Mouse (Mus musculus) kidney, embryonic 16.5 days (tissue): ENCODE measurements at regions not wholly inside any gene's neighbourhood (a gene's known extent, or its start where the extent isn't known, plus 50 kb on each side); places are given as distances from the start of the nearest gene placed in this dataset.
"Not testable (repeated sequence)": the region's sequence is repeated elsewhere in the genome, so short reads cannot be mapped to it uniquely, and the experiment has no call there.

ENCODE experiments used
- ATAC-seq: fragments of 200-750 bp; cut with Nextera tagmentation; 2 replicates; pipeline ENCODE4 v1.8.0; 2017; ENCODE audit warnings: moderate TSS enrichment; ENCODE audit not compliant: low FRiP score, low TSS enrichment
- H3K27ac ChIP-seq: fragments of 300-500 bp; sonication (generic); 2 replicates; pipeline ENCODE4 v1.5.1; 2014; ENCODE audit warnings: low read length
- H3K27me3 ChIP-seq: fragments of 300-500 bp; sonication (generic); 2 replicates; pipeline ENCODE4 v1.6.1; 2014; ENCODE audit warnings: low read length, control low read depth, mixed read lengths; ENCODE audit not compliant: insufficient read depth
- H3K36me3 ChIP-seq: fragments of 300-500 bp; sonication (generic); 2 replicates; pipeline ENCODE4 v1.6.1; 2014; ENCODE audit warnings: low read length, control low read depth, mixed read lengths; ENCODE audit not compliant: insufficient read depth
- H3K4me1 ChIP-seq: fragments of 300-500 bp; sonication (generic); 2 replicates; pipeline ENCODE4 v1.6.1; 2014; ENCODE audit warnings: low read length, control low read depth, mixed read lengths; ENCODE audit not compliant: insufficient read depth
- H3K4me2 ChIP-seq: fragments of 300-500 bp; sonication (generic); replicated peaks from 2 replicates; pipeline ENCODE4 v1.6.1; 2014; ENCODE audit warnings: low read depth, low read length
- H3K4me3 ChIP-seq: fragments of 300-500 bp; sonication (generic); 2 replicates; pipeline ENCODE4 v1.5.1; 2014; ENCODE audit warnings: mild to moderate bottlenecking, low read length
- H3K9ac ChIP-seq: fragments of 300-500 bp; sonication (generic); replicated peaks from 2 replicates; pipeline ENCODE4 v1.6.1; 2014; ENCODE audit warnings: low read length
- H3K9me3 ChIP-seq: fragments of 300-500 bp; sonication (generic); 2 replicates; pipeline ENCODE4 v1.6.1; 2016; ENCODE audit warnings: low read length, control low read depth
- WGBS: fragments of 180-500 bp; shearing (Covaris S2); extraction: QIAGEN DNeasy Blood & Tissue Kit; methylation state at CpG from one replicate; pipeline ENCODE4 v1.1.7; 2014; 5-methylcytosine and 5-hydroxymethylcytosine counted together

- H3K4me1 ChIP-seq = no peaks in the 10 kb centered on the region
- H3K36me3 ChIP-seq = no peaks in the 10 kb centered on the region
- ATAC-seq = no peak; the same call in 1 of the 2 replicates
- peaks cover 8% of the 10 kb centered on the region; the same call in 1 of the 2 replicates for H3K9me3 ChIP-seq
- H3K4me2 ChIP-seq = no peak overlapping the region
- 80% methylated on average over 14 of the region's 14 CpGs for WGBS
- H3K27ac ChIP-seq = no peak overlapping the region
- no peak overlapping the region for H3K4me3 ChIP-seq
- H3K27me3 ChIP-seq = no peaks in the 10 kb centered on the region
- H3K9ac ChIP-seq = no peak overlapping the region
Observed at GRCm38 (mm10) chr6:37740982-37741889, 129.4 kb upstream of the Trim24 start.

DNA sequence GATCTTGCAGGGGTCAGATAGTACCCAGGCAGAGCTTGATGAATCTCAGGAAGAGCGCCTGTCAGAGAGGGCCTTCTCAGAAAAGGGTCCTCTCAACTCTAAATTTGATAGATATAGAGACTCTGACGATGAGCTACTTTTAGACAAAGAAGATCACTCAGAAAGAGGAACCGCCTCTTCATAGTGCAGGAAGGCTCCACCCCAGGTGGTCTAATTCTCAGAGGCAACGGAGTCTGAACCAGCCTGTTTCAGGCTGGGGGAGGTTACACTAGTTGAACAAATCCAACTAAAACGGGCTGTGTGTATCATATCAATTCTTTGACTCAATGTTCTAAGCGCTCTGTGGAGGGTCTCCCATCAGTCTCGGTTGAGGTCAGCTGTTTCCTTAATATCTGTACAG is 128.7 kb upstream of the Trim24 start:
- 78% methylated on average over 7 of the region's 7 CpGs for WGBS
- H3K9me3 ChIP-seq = peaks cover 15% of the 10 kb centered on the region

DNA sequence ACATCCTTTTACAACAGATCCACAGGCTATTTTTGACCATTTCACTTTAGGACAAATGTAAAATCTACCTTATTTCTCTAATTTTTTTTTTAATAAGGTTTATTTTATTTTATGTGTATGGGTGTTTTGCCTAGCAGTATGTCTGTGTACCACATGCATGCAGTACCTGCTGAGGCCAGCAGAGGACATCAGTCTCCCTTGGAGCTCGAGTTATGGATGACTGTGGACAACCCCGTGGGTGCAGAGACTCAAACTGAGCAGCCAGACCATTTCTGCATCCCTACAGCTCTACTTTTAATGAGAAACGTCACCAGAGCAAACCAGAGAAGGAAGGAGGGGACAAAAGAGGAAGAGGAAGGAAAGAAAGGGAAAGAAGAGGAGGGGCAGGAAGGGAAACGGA is 125.9 kb upstream of the Trim24 start:
- Histone ChIP-seq H3K4me1 (no peaks in the 10 kb centered on the region), H3K4me3 (no peak overlapping the region), H3K9ac (no peak overlapping the region), H3K9me3 (peaks cover 15% of the 10 kb centered on the region), H3K27ac (peak overlapping the region; percentile 51), H3K36me3 (no peaks in the 10 kb centered on the region), H3K4me2 (no peak overlapping the region), H3K27me3 (no peaks in the 10 kb centered on the region)
- WGBS = 58% methylated on average over 4 of the region's 4 CpGs
- no peak for ATAC-seq

More for the DNA sequence above, 128.7 kb upstream of the Trim24 start:
- H3K4me2 ChIP-seq, H3K4me1 ChIP-seq, H3K36me3 ChIP-seq, H3K9ac ChIP-seq, H3K4me3 ChIP-seq, H3K27ac ChIP-seq, H3K27me3 ChIP-seq, ATAC-seq: not testable (repeated sequence)

GRCm38 (mm10) chr6:37745393-37746100 is 125.1 kb upstream of the Trim24 start:
- Histone ChIP-seq H3K4me2 (no peak overlapping the region), H3K27ac (peak overlapping the region; percentile 58), H3K36me3 (no peaks in the 10 kb centered on the region), H3K9ac (no peak overlapping the region), H3K4me1 (no peaks in the 10 kb centered on the region), H3K27me3 (no peaks in the 10 kb centered on the region), H3K9me3 (peaks cover 15% of the 10 kb centered on the region), H3K4me3 (no peak overlapping the region)
- ATAC-seq = peak; percentile 82
- 47% methylated on average over 11 of the region's 11 CpGs for WGBS

- not testable (repeated sequence) for H3K27me3 ChIP-seq, H3K27ac ChIP-seq, H3K4me2 ChIP-seq, H3K4me3 ChIP-seq, ATAC-seq, H3K9ac ChIP-seq, H3K4me1 ChIP-seq, H3K36me3 ChIP-seq
- peaks cover 15% of the 10 kb centered on the region for H3K9me3 ChIP-seq
- 82% methylated on average over 4 of the region's 4 CpGs for WGBS
Observed at GRCm38 (mm10) chr6:37747793-37748192, 122.8 kb upstream of the Trim24 start.

- Histone ChIP-seq H3K9me3 (peaks cover 15% of the 10 kb centered on the region), H3K9ac (no peak overlapping the region), H3K27ac (no peak overlapping the region), H3K4me3 (no peak overlapping the region), H3K36me3 (no peaks in the 10 kb centered on the region), H3K27me3 (no peaks in the 10 kb centered on the region), H3K4me1 (no peaks in the 10 kb centered on the region), H3K4me2 (no peak overlapping the region)
- no peak for ATAC-seq
- WGBS = 70% methylated on average over 8 of the region's 8 CpGs
Observed at GRCm38 (mm10) chr6:37748296-37748980, 122.2 kb upstream of the Trim24 start.

DNA sequence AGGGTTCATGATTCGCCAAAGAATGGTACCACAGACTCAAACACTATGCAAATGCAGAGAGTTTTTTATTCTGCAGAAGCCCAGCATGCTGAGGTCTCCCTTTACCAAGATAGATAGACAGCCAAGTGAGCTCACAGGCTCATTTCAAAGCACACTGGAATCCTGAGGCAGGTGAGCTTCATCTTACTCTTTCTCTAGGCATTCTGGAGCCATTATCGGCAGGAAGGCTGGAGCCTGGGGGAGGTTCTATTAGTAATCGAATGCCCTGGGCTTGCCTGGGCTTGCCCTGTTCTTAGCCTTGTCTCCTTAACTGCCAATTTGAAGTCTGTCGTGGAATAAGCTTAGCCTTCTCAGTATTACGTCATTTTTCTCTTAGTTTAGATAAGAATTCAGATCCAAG is 121.6 kb upstream of the Trim24 start:
- no peaks in the 10 kb centered on the region for H3K27me3 ChIP-seq
- H3K4me3 ChIP-seq = no peak overlapping the region
- peaks cover 15% of the 10 kb centered on the region for H3K9me3 ChIP-seq
- no peak for ATAC-seq
- H3K36me3 ChIP-seq = no peaks in the 10 kb centered on the region
- H3K9ac ChIP-seq = no peak overlapping the region
- no peak overlapping the region for H3K4me2 ChIP-seq
- no peaks in the 10 kb centered on the region for H3K4me1 ChIP-seq
- WGBS = 93% methylated on average over 5 of the region's 5 CpGs
- no peak overlapping the region for H3K27ac ChIP-seq

GRCm38 (mm10) chr6:37750271-37750670 is 120.3 kb upstream of the Trim24 start:
- peaks cover 15% of the 10 kb centered on the region for H3K9me3 ChIP-seq
- no peak overlapping the region for H3K4me2 ChIP-seq
- no peaks in the 10 kb centered on the region for H3K27me3 ChIP-seq
- no peak overlapping the region for H3K4me3 ChIP-seq
- no peak for ATAC-seq
- no peaks in the 10 kb centered on the region for H3K4me1 ChIP-seq
- no peaks in the 10 kb centered on the region for H3K36me3 ChIP-seq
- H3K27ac ChIP-seq = no peak overlapping the region
- 97% methylated on average over 3 of the region's 3 CpGs for WGBS
- H3K9ac ChIP-seq = no peak overlapping the region

DNA sequence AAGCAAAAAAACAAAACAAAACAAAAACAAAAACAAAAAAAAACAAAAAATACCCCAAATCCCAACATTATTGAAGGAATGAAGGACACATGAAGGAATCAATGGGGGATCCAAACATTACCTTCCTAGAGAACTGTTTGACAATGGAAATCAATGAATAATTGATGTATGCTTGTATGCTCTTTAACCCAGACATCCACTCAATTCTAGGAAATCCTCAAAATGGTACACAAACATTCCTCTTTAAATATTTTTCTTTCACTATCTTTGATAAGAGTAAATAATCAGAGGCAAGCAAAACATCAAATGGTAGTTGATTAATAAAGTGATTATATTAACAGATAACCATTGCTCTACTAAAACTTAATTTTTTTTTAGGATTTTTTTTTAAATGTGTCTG is 118.9 kb upstream of the Trim24 start:
- no peak for ATAC-seq
- peaks cover 6% of the 10 kb centered on the region for H3K9me3 ChIP-seq
- no peak overlapping the region for H3K4me2 ChIP-seq
- no peak overlapping the region for H3K27ac ChIP-seq
- no peaks in the 10 kb centered on the region for H3K36me3 ChIP-seq
- H3K9ac ChIP-seq = no peak overlapping the region
- no peaks in the 10 kb centered on the region for H3K4me1 ChIP-seq
- H3K4me3 ChIP-seq = no peak overlapping the region
- H3K27me3 ChIP-seq = no peaks in the 10 kb centered on the region
